Mouse (Mus musculus): ENCODE measurements around the gene Ntn5. TPM values are rescaled to one million over a fixed set of nuclear protein-coding genes. Genes with fewer than 3 reads are reported as not detected.

Gene Ntn5
- polyA plus RNA-seq, 1 experiment from 2014 or later, result 0.30 TPM

DNA sequence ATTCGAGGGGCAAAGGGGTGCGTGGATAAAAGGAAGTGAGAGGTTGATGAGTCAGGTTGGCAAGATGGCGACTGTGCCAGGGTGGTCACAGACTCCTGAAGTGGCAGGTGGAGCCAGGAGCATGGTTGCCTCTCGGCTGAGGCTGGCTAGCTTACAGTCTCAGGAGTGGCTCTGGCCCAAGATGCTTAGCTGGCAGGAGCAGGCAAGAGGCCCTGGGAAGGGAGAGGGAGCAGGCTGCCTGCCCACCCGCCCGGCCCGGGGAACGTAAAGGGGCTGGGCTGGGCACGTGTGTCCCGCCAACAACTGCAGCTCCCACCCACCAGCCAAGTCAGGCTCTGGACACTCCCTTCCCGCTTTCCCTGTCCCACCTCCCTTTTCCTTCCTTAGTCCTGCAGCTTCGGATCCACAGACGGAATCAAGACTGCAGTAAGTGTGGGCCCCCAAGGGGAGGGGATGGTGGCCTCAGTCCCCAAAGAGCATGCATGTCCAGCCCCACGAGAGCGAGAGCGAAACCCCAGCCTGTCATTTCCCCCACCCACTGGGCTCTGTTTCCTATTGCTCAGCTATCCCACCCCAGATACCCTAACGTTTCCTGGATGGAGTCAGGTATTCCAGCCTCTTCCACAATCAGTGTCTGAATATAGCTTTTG lies 42.3 kb upstream of the Ntn5 start:
- no peak for DNase-seq
- WGBS, result 78% methylated on average over 17 of the region's 17 CpGs
- Histone ChIP-seq H3K27ac (replicated peaks; ENCODE audit: low read depth, low read length) (no peak overlapping the region), H3K4me3 (replicated peaks; ENCODE audit: low read depth, low read length) (no peak overlapping the region), H3K9ac (replicated peaks; ENCODE audit: low read length) (no peak overlapping the region), H3K4me1 (ENCODE audit: control insufficient read depth, insufficient read depth, low read length) (peaks cover 25% of the 10 kb centered on the region), H3K27me3 (ENCODE audit: control insufficient read depth, insufficient read depth, low read length) (no peaks in the 10 kb centered on the region), H3K9me3 (ENCODE audit: control insufficient read depth, low read length) (no peaks in the 10 kb centered on the region), H3K4me2 (ENCODE audit: low read length) (no peak overlapping the region), H3K36me3 (ENCODE audit: control insufficient read depth, insufficient read depth, low read length) (0 out of 2 replicates have a peak, but pooled peaks cover 3% of the 10 kb centered on the region)
- ATAC-seq (ENCODE audit: low FRiP score, low TSS enrichment), result no peak

GRCm38 (mm10) chr7:45642083-45642482 lies 41.7 kb upstream of the Ntn5 start:
- Histone ChIP-seq H3K27me3 (ENCODE audit: control insufficient read depth, insufficient read depth, low read length) (no peaks in the 10 kb centered on the region), H3K36me3 (ENCODE audit: control insufficient read depth, insufficient read depth, low read length) (no peaks in the 10 kb centered on the region), H3K9ac (replicated peaks; ENCODE audit: low read length) (no peak overlapping the region), H3K4me1 (ENCODE audit: control insufficient read depth, insufficient read depth, low read length) (peaks cover 25% of the 10 kb centered on the region), H3K9me3 (ENCODE audit: control insufficient read depth, low read length) (no peaks in the 10 kb centered on the region), H3K4me2 (ENCODE audit: low read length) (peak overlapping the region; percentile 89; the same call in 1 of the 2 replicates), H3K27ac (replicated peaks; ENCODE audit: low read depth, low read length) (no peak overlapping the region), H3K4me3 (replicated peaks; ENCODE audit: low read depth, low read length) (no peak overlapping the region)
- no peak for DNase-seq
- ATAC-seq (ENCODE audit: low FRiP score, low TSS enrichment), result no peak
- 88% methylated on average over 5 of the region's 5 CpGs for WGBS

GRCm38 (mm10) chr7:45642503-45643255 lies 41.1 kb upstream of the Ntn5 start:
- Histone ChIP-seq H3K36me3 (ENCODE audit: control insufficient read depth, insufficient read depth, low read length) (no peaks in the 10 kb centered on the region), H3K9ac (replicated peaks; ENCODE audit: low read length) (peak overlapping the region; percentile 73), H3K27ac (replicated peaks; ENCODE audit: low read depth, low read length) (peak overlapping the region; percentile 92), H3K27me3 (ENCODE audit: control insufficient read depth, insufficient read depth, low read length) (no peaks in the 10 kb centered on the region), H3K9me3 (ENCODE audit: control insufficient read depth, low read length) (no peaks in the 10 kb centered on the region), H3K4me2 (ENCODE audit: low read length) (peak overlapping the region; percentile 89), H3K4me1 (ENCODE audit: control insufficient read depth, insufficient read depth, low read length) (peaks cover 25% of the 10 kb centered on the region), H3K4me3 (replicated peaks; ENCODE audit: low read depth, low read length) (peak overlapping the region; percentile 47)
- 34% methylated on average over 16 of the region's 16 CpGs for WGBS
- ATAC-seq (ENCODE audit: low FRiP score, low TSS enrichment) (no peak), DNase-seq (no peak)

- peak overlapping the region; percentile 73 for H3K9ac ChIP-seq (replicated peaks; ENCODE audit: low read length)
- H3K4me3 ChIP-seq (replicated peaks; ENCODE audit: low read depth, low read length), result peak overlapping the region; percentile 47
- peak overlapping the region; percentile 89 for H3K4me2 ChIP-seq (ENCODE audit: low read length)
- H3K4me1 ChIP-seq (ENCODE audit: control insufficient read depth, insufficient read depth, low read length), result peaks cover 25% of the 10 kb centered on the region
- peak overlapping the region; percentile 92 for H3K27ac ChIP-seq (replicated peaks; ENCODE audit: low read depth, low read length)
- WGBS, result under 1% methylated on average over 28 of the region's 28 CpGs
- no peaks in the 10 kb centered on the region for H3K9me3 ChIP-seq (ENCODE audit: control insufficient read depth, low read length)
- peak; percentile 98 for DNase-seq
- ATAC-seq (ENCODE audit: low FRiP score, low TSS enrichment), result peak; percentile 93
- no peaks in the 10 kb centered on the region for H3K27me3 ChIP-seq (ENCODE audit: control insufficient read depth, insufficient read depth, low read length)
- no peaks in the 10 kb centered on the region for H3K36me3 ChIP-seq (ENCODE audit: control insufficient read depth, insufficient read depth, low read length)
These were observed 40.2 kb upstream of the Ntn5 start for GRCm38 (mm10) chr7:45643441-45644178.

DNA sequence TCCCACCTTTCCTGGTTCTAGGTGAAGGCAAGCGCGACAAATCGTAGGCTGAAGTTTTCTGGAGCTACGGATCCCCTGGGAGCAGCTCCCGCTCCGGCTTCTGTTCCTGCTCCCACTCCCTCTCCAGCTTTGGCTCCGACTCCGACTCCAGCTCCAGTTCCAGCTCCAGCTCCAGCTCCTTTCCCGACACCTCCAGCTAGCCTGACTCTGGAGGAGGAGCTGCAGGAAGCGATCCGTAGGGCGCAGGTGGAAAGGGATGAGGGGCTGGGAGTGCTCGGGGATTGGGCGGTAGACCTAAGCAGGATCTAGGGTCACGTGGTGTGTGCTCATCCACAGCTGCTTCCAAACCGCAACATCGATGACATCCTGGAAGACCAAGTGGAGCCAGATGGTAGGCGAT lies 39.6 kb upstream of the Ntn5 start:
- H3K27ac ChIP-seq (replicated peaks; ENCODE audit: low read depth, low read length), result peak overlapping the region; percentile 81
- peaks cover 25% of the 10 kb centered on the region for H3K4me1 ChIP-seq (ENCODE audit: control insufficient read depth, insufficient read depth, low read length)
- H3K4me3 ChIP-seq (replicated peaks; ENCODE audit: low read depth, low read length), result peak overlapping the region; percentile 47
- DNase-seq (peak; percentile 77), ATAC-seq (ENCODE audit: low FRiP score, low TSS enrichment) (peak; percentile 20)
- H3K9ac ChIP-seq (replicated peaks; ENCODE audit: low read length), result peak overlapping the region; percentile 21; the same call in 1 of the 2 replicates
- no peaks in the 10 kb centered on the region for H3K27me3 ChIP-seq (ENCODE audit: control insufficient read depth, insufficient read depth, low read length)
- WGBS, result 4% methylated on average over 18 of the region's 18 CpGs
- no peaks in the 10 kb centered on the region for H3K9me3 ChIP-seq (ENCODE audit: control insufficient read depth, low read length)
- no peaks in the 10 kb centered on the region for H3K36me3 ChIP-seq (ENCODE audit: control insufficient read depth, insufficient read depth, low read length)
- H3K4me2 ChIP-seq (ENCODE audit: low read length), result peak overlapping the region; percentile 89

GRCm38 (mm10) chr7:45644872-45645590 lies 38.8 kb upstream of the Ntn5 start:
- no peak for ATAC-seq (ENCODE audit: low FRiP score, low TSS enrichment)
- no peaks in the 10 kb centered on the region for H3K9me3 ChIP-seq (ENCODE audit: control insufficient read depth, low read length)
- H3K27ac ChIP-seq (replicated peaks; ENCODE audit: low read depth, low read length), result peak overlapping the region; percentile 81
- H3K4me1 ChIP-seq (ENCODE audit: control insufficient read depth, insufficient read depth, low read length), result peaks cover 25% of the 10 kb centered on the region
- 74% methylated on average over 6 of the region's 6 CpGs for WGBS
- H3K27me3 ChIP-seq (ENCODE audit: control insufficient read depth, insufficient read depth, low read length), result no peaks in the 10 kb centered on the region
- peak overlapping the region; percentile 89 for H3K4me2 ChIP-seq (ENCODE audit: low read length)
- no peak overlapping the region for H3K9ac ChIP-seq (replicated peaks; ENCODE audit: low read length)
- no peaks in the 10 kb centered on the region for H3K36me3 ChIP-seq (ENCODE audit: control insufficient read depth, insufficient read depth, low read length)
- peak overlapping the region; percentile 47; the same call in 1 of the 2 replicates for H3K4me3 ChIP-seq (replicated peaks; ENCODE audit: low read depth, low read length)
- no peak for DNase-seq

- Histone ChIP-seq H3K27ac (replicated peaks; ENCODE audit: low read depth, low read length) (no peak overlapping the region), H3K4me3 (replicated peaks; ENCODE audit: low read depth, low read length) (no peak overlapping the region), H3K4me2 (ENCODE audit: low read length) (no peak overlapping the region), H3K4me1 (ENCODE audit: control insufficient read depth, insufficient read depth, low read length) (peaks cover 25% of the 10 kb centered on the region), H3K36me3 (ENCODE audit: control insufficient read depth, insufficient read depth, low read length) (no peaks in the 10 kb centered on the region), H3K27me3 (ENCODE audit: control insufficient read depth, insufficient read depth, low read length) (no peaks in the 10 kb centered on the region), H3K9ac (replicated peaks; ENCODE audit: low read length) (no peak overlapping the region), H3K9me3 (ENCODE audit: control insufficient read depth, low read length) (no peaks in the 10 kb centered on the region)
- 56% methylated on average over 7 of the region's 7 CpGs for WGBS
- no peak for ATAC-seq (ENCODE audit: low FRiP score, low TSS enrichment)
- no peak for DNase-seq
These were observed 38.2 kb upstream of the Ntn5 start for GRCm38 (mm10) chr7:45645591-45645971.

DNA sequence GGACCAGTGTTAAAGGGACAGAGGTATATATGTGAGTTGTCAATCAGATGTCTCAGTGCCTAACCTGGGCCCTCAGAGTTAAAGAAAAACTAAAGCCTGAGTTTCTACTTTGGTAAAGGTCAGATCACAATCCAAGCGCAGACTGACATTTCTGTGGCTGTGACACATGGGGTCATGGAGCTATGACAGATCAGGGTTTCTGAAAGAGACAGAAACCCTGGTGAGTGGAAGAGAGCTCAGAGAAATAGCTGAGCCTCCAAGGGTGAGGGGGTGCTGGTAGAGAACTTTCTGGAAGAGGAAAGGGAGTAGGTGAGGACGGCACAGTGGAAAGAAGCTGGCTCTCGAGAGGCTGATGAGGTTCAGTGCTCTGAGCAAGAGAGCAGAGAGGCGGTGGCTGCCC lies 37.2 kb upstream of the Ntn5 start:
- H3K4me1 ChIP-seq (ENCODE audit: control insufficient read depth, insufficient read depth, low read length), result peaks cover 25% of the 10 kb centered on the region
- no peaks in the 10 kb centered on the region for H3K9me3 ChIP-seq (ENCODE audit: control insufficient read depth, low read length)
- no peaks in the 10 kb centered on the region for H3K36me3 ChIP-seq (ENCODE audit: control insufficient read depth, insufficient read depth, low read length)
- 72% methylated on average over 4 of the region's 4 CpGs for WGBS
- H3K4me2 ChIP-seq (ENCODE audit: low read length), result no peak overlapping the region
- ATAC-seq (ENCODE audit: low FRiP score, low TSS enrichment), result no peak
- H3K27ac ChIP-seq (replicated peaks; ENCODE audit: low read depth, low read length), result no peak overlapping the region
- H3K4me3 ChIP-seq (replicated peaks; ENCODE audit: low read depth, low read length), result no peak overlapping the region
- no peaks in the 10 kb centered on the region for H3K27me3 ChIP-seq (ENCODE audit: control insufficient read depth, insufficient read depth, low read length)
- no peak for DNase-seq
- no peak overlapping the region for H3K9ac ChIP-seq (replicated peaks; ENCODE audit: low read length)
